28 mouse cellular contexts compared by ENCODE assay signal in genomic region chr3:65358275-65358674, GRCm38 (mm10). TPM values are rescaled to one million over a fixed set of nuclear protein-coding genes. Genes with fewer than 3 reads are reported as not detected.
A peak's percentile ranks its signal among the peaks of the same experiment; 100 is the strongest.
DNase-seq lines count a peak whose midpoint lies in the region; ATAC-seq and TF ChIP-seq lines count a peak whose summit lies in the region.
"Had no signal": no experiment of that assay in that cellular context is flagged by ENCODE, and none has a peak within 500 bp of the region (broad histone marks: within the 10 kb centered on the region; RNA-seq: fewer than 3 reads in every experiment).

No protein-coding gene starts in this region.

- CTCF ChIA-PET in Patski (lab: Charles Lee) = interaction anchor here (1.3 to 2.4 kb wide), 3 partner anchors 9 to 40 kb away, joined by 3 to 9 read pairs (median 8); no protein-coding TSS in a partner anchor

- TF ChIP-seq POLR2A in liver, adult 2 months (IDR thresholded peaks at IDR 0.05; ENCODE audit: extremely low read depth, insufficient read depth, low read length) = no peak

- no peaks in the 10 kb centered on the region for H3K9me3 ChIP-seq in liver, embryonic 11.5 days (ENCODE audit: control insufficient read depth, low read length)
- H3K9me3 ChIP-seq: embryonic facial prominence, embryonic 13.5 days; forebrain, embryonic 10.5 days; forebrain, embryonic 15.5 days; hindbrain, embryonic 12.5 days; intestine, embryonic 15.5 days; neural tube, embryonic 15.5 days had no signal

- peak overlapping the region; percentile 12 for H3K27ac ChIP-seq in liver, adult 2 months (replicated peaks; ENCODE audit: insufficient read depth, low read depth, low read length)
- no peak overlapping the region for H3K27ac ChIP-seq in liver, embryonic 11.5 days (ENCODE audit: low read depth, low read length)
- H3K27ac ChIP-seq: embryonic facial prominence, embryonic 13.5 days; forebrain, embryonic 10.5 days; forebrain, embryonic 15.5 days; hindbrain, embryonic 12.5 days; hindbrain, postnatal 0 days; intestine, embryonic 15.5 days; kidney, postnatal 0 days; liver, embryonic 14.5 days; neural tube, embryonic 15.5 days had no signal

- H3K79me2 ChIP-seq in liver, adult 2 months (ENCODE audit: control insufficient read depth, insufficient read depth, low read length) = no peaks in the 10 kb centered on the region

- H3K4me3 ChIP-seq in liver, adult 2 months (ENCODE audit: insufficient read depth, low read depth, low read length) = no peak overlapping the region
- no peak overlapping the region for H3K4me3 ChIP-seq in liver, embryonic 11.5 days (ENCODE audit: low read depth, low read length)
- H3K4me3 ChIP-seq: embryonic facial prominence, embryonic 13.5 days; forebrain, embryonic 10.5 days; forebrain, embryonic 15.5 days; hindbrain, embryonic 12.5 days; intestine, embryonic 15.5 days; neural tube, embryonic 15.5 days had no signal

- WGBS in liver, adult 2 months = 54% methylated on average over 2 of the region's 2 CpGs
- 77% methylated on average over 2 of the region's 2 CpGs for WGBS in liver, embryonic 11.5 days

- no peak for TF ChIP-seq CTCF in liver, adult 2 months (IDR thresholded peaks at IDR 0.05; ENCODE audit: low read depth, low read length)
- no peak for TF ChIP-seq CTCF in Patski (IDR thresholded peaks at IDR 0.05)

- in situ Hi-C loops in Patski (cut with MboI; ENCODE audit: low pct_unique_long_range_greater_than_20kb) = no loop called here

- peaks cover 13% of the 10 kb centered on the region for H3K4me1 ChIP-seq in liver, adult 2 months (ENCODE audit: control insufficient read depth, insufficient read depth, low read length)
- no peaks in the 10 kb centered on the region; the same call in 1 of the 2 replicates for H3K4me1 ChIP-seq in liver, embryonic 11.5 days (replicated peaks; ENCODE audit: control insufficient read depth, insufficient read depth, low read length)
- H3K4me1 ChIP-seq: forebrain, embryonic 15.5 days; hindbrain, embryonic 12.5 days; intestine, embryonic 15.5 days; neural tube, embryonic 15.5 days had no signal

- peak; percentile 51 for DNase-seq in gastrocnemius, adult 18-20 months (ENCODE audit: low spot score)
- DNase-seq in gastrocnemius, postnatal 10 days = no peak
- DNase-seq in liver, adult 2 months (ENCODE audit: extremely low read depth, low read depth, low spot score) = peak; percentile 53
- no peak for DNase-seq in liver, embryonic 11.5 days (ENCODE audit: low spot score)
- peak; percentile 22 for DNase-seq in Patski (ENCODE audit: low read depth, low spot score)
- peak; percentile 7 for DNase-seq in retina, embryonic 14.5 days (ENCODE audit: low spot score)
- no peak for DNase-seq in lung, adult 18-20 months
- DNase-seq: adrenal gland, postnatal 25 days; cerebellum, adult 18-20 months; cerebellum, postnatal 10 days; heart, postnatal 36 days; kidney, adult 2 months; kidney, postnatal 4 days; left cerebral cortex, postnatal 4 days; lung, embryonic 14.5 days; lung, postnatal 14 days; right cerebral cortex, adult 18-20 months had no signal

- no peak overlapping the region for H3K9ac ChIP-seq in liver, adult 2 months (ENCODE audit: low read depth, low read length)
- H3K9ac ChIP-seq in liver, embryonic 11.5 days (ENCODE audit: low read depth, low read length) = no peak overlapping the region
- H3K9ac ChIP-seq: embryonic facial prominence, embryonic 13.5 days; forebrain, embryonic 15.5 days; hindbrain, embryonic 12.5 days; intestine, embryonic 15.5 days; liver, embryonic 14.5 days; lung, embryonic 14.5 days; neural tube, embryonic 15.5 days had no signal

- H3K36me3 ChIP-seq in liver, adult 2 months (ENCODE audit: control insufficient read depth, insufficient read depth, low read length) = no peaks in the 10 kb centered on the region
- no peaks in the 10 kb centered on the region for H3K36me3 ChIP-seq in liver, embryonic 11.5 days (ENCODE audit: control insufficient read depth, insufficient read depth, low read length)
- H3K36me3 ChIP-seq: embryonic facial prominence, embryonic 13.5 days; forebrain, embryonic 15.5 days; hindbrain, embryonic 12.5 days; intestine, embryonic 15.5 days had no signal

- H3K4me2 ChIP-seq in liver, embryonic 11.5 days = no peak overlapping the region
- H3K4me2 ChIP-seq: embryonic facial prominence, embryonic 13.5 days; forebrain, embryonic 15.5 days; heart, embryonic 11.5 days; hindbrain, embryonic 12.5 days; intestine, embryonic 15.5 days; lung, embryonic 14.5 days; neural tube, embryonic 15.5 days had no signal

- no peak for ATAC-seq in liver, embryonic 11.5 days (replicated peaks; ENCODE audit: low FRiP score)
- peak; percentile 49 for ATAC-seq in Patski
- ATAC-seq: CD4-positive, CD25-positive, alpha-beta regulatory T cell, adult 4 months; forebrain, embryonic 15.5 days; hindbrain, postnatal 0 days; intestine, embryonic 15.5 days had no signal

- H3K27me3 ChIP-seq in liver, adult 2 months (ENCODE audit: control insufficient read depth, insufficient read depth, low read length) = no peaks in the 10 kb centered on the region
- no peaks in the 10 kb centered on the region for H3K27me3 ChIP-seq in liver, embryonic 11.5 days (replicated peaks; ENCODE audit: control insufficient read depth, insufficient read depth, low read length)
- no peaks in the 10 kb centered on the region for H3K27me3 ChIP-seq in Patski
- H3K27me3 ChIP-seq: embryonic facial prominence, embryonic 13.5 days; forebrain, embryonic 15.5 days; hindbrain, embryonic 12.5 days; intestine, embryonic 15.5 days; neural tube, embryonic 15.5 days had no signal

- POLR2A ChIA-PET in Patski (lab: Charles Lee) = no interaction called here

RNA-seq across cellular contexts. Expression of gene Ssr3, which starts 34.1 kb away (rescaled TPM):
- 100 to 1,000 TPM; 132 to 153 TPM for total RNA-seq in gastrocnemius, adult 18-20 months (2021)
- 100 to 1,000 TPM; 194 to 210 TPM for total RNA-seq in gastrocnemius, postnatal 10 days (2021)
- 172 and 177 TPM in 2 replicates for total RNA-seq in liver, adult 2 months (2014; rRNA removed)
- 74.4 and 78.1 TPM in 2 replicates for polyA plus RNA-seq in liver, adult 2 months (2012; rRNA removed)
- polyA plus RNA-seq in liver, embryonic 11.5 days (2014; fragmentation: Nextera tagmentation; extraction: Ambion mirVana) = 228 and 245 TPM in 2 replicates
- 475 TPM for polyA plus RNA-seq in Patski (2021)

Comparison
In these comparisons a context has a peak if more than half of its experiments do, and no peak if none do; other contexts are left out.
1. DNase-seq: peak in gastrocnemius, adult 18-20 months (single experiment), liver, adult 2 months (single experiment), Patski (single experiment) and retina, embryonic 14.5 days (single experiment); none in gastrocnemius, postnatal 10 days (single experiment), liver, embryonic 11.5 days (single experiment) and lung, adult 18-20 months (0 of 2).